Mouse (Mus musculus) layer of hippocampus, adult 2 months (tissue): Measurements from ENCODE around the gene B3galt4. TPM values are rescaled to one million over a fixed set of nuclear protein-coding genes. Genes with fewer than 3 reads are reported as not detected.
"Not testable (repeated sequence)": the region's sequence is repeated elsewhere in the genome, so short reads cannot be mapped to it uniquely, and the experiment has no call there.

Experiments
- DNase-seq, 2 experiments: peaks; one replicate each; pipeline ENCODE4 v3.0.0; 2022; ENCODE audit warnings: low spot score in 2 of 2
- H3K27ac ChIP-seq: fragments of 200-600 bp; 2 replicates; pipeline ENCODE4 v1.8.1; 2022
- H3K4me3 ChIP-seq: fragments of 200-600 bp; 2 replicates; pipeline ENCODE4 v1.8.1; 2022; ENCODE audit warnings: mild to moderate bottlenecking
- CTCF ChIP-seq: fragments of 200-600 bp; conservative IDR thresholded peaks from 2 replicates; pipeline ENCODE4 v1.8.1; 2022; ENCODE audit warnings: antibody characterized with exemption, mild to moderate bottlenecking, moderate library complexity
- total RNA-seq, 2 experiments: library from RNA; stranded (reverse); gene quantifications; 2 replicates each; pipeline ENCODE4 v1.2.3; 2021

Gene B3galt4
- total RNA-seq, 2 experiments from 2014 or later, result 6.3 TPM

- no peak overlapping the region for H3K4me3 ChIP-seq
- no peak for TF ChIP-seq CTCF
- H3K27ac ChIP-seq, result no peak overlapping the region
- DNase-seq, result no peak
Observed at GRCm38 (mm10) chr17:33911813-33912414, 39.4 kb downstream of the B3galt4 start.

- Histone ChIP-seq H3K27ac (no peak overlapping the region), H3K4me3 (no peak overlapping the region)
- no peak for DNase-seq
- no peak for TF ChIP-seq CTCF
Observed at GRCm38 (mm10) chr17:33911052-33911812, 40.1 kb downstream of the B3galt4 start.

GRCm38 (mm10) chr17:33910346-33911051 lies 40.8 kb downstream of the B3galt4 start:
- peak overlapping the region; percentile 76 for H3K4me3 ChIP-seq
- no peak for DNase-seq
- peak; percentile 54 for TF ChIP-seq CTCF
- H3K27ac ChIP-seq, result peak overlapping the region; percentile 92; the same call in 1 of the 2 replicates

GRCm38 (mm10) chr17:33909869-33910250 lies 41.4 kb downstream of the B3galt4 start:
- H3K27ac ChIP-seq, result peak overlapping the region; percentile 92
- no peak for DNase-seq
- H3K4me3 ChIP-seq, result peak overlapping the region; percentile 76
- TF ChIP-seq CTCF, result no peak

GRCm38 (mm10) chr17:33909077-33909868 lies 42.0 kb downstream of the B3galt4 start, which contains the start of gene Daxx:
TSS of gene Daxx (plus strand) at chr17:33909414.
- peak within 1 kb of the TSS; percentile 76 for H3K4me3 ChIP-seq
- H3K27ac ChIP-seq, result peak within 1 kb of the TSS; percentile 92
- peak; percentile 98 to 99 for DNase-seq
- TF ChIP-seq CTCF, result no peak

GRCm38 (mm10) chr17:33908331-33909076 lies 42.8 kb downstream of the B3galt4 start:
- DNase-seq, result peak in 1 of 2 experiments; percentile 42
- TF ChIP-seq CTCF, result no peak
- Histone ChIP-seq H3K27ac (peak overlapping the region; percentile 92), H3K4me3 (peak overlapping the region; percentile 76)

- DNase-seq, H3K27ac ChIP-seq, H3K4me3 ChIP-seq: not testable (repeated sequence)
Observed at GRCm38 (mm10) chr17:33904835-33905234, 46.5 kb downstream of the B3galt4 start, which contains the start of gene Platr17. TSS of gene Platr17 (plus strand) at chr17:33905135.

- not testable (repeated sequence) for H3K4me3 ChIP-seq
Observed at GRCm38 (mm10) chr17:33903911-33904651, 47.2 kb downstream of the B3galt4 start.

GRCm38 (mm10) chr17:33902491-33902890 lies 48.8 kb downstream of the B3galt4 start:
- Histone ChIP-seq H3K27ac (no peak overlapping the region), H3K4me3 (no peak overlapping the region)
- no peak for DNase-seq
- no peak for TF ChIP-seq CTCF

More at GRCm38 (mm10) chr17:33903911-33904651, 47.2 kb downstream of the B3galt4 start:
- not testable (repeated sequence) for DNase-seq, H3K27ac ChIP-seq

GRCm38 (mm10) chr17:33902079-33902478 lies 49.2 kb downstream of the B3galt4 start:
- Histone ChIP-seq H3K4me3 (no peak overlapping the region), H3K27ac (no peak overlapping the region)
- DNase-seq, result no peak
- TF ChIP-seq CTCF, result no peak

GRCm38 (mm10) chr17:33901653-33902052 lies 49.6 kb downstream of the B3galt4 start:
- H3K4me3 ChIP-seq, result no peak overlapping the region
- no peak overlapping the region for H3K27ac ChIP-seq
- no peak for DNase-seq
- TF ChIP-seq CTCF, result no peak
